Mouse (Mus musculus): ENCODE data around the gene Tssk6.

The Tssk6 gene

DNA sequence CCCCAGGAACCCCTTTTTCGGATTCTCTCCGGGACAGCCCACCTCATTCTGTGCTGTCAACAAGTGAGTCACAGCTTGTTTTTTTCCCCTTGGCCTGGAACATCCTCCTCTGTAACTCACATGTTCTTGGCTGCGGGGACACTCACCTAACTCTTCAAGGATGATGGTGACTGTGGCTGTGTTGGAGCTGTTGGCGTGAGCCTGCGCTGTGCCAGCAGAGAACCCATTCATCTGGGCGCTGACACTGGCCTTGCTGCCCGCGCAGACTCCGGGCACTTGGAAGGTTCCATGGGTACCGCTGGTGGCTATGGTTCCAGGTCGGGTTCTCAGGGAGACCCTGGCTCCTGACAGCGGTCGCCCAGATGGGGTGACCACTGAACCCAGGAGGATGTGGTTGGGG, 17.8 kb upstream of the Tssk6 start:
- DNase-seq (ENCODE audit: low read depth, low spot score) = no peak

DNA sequence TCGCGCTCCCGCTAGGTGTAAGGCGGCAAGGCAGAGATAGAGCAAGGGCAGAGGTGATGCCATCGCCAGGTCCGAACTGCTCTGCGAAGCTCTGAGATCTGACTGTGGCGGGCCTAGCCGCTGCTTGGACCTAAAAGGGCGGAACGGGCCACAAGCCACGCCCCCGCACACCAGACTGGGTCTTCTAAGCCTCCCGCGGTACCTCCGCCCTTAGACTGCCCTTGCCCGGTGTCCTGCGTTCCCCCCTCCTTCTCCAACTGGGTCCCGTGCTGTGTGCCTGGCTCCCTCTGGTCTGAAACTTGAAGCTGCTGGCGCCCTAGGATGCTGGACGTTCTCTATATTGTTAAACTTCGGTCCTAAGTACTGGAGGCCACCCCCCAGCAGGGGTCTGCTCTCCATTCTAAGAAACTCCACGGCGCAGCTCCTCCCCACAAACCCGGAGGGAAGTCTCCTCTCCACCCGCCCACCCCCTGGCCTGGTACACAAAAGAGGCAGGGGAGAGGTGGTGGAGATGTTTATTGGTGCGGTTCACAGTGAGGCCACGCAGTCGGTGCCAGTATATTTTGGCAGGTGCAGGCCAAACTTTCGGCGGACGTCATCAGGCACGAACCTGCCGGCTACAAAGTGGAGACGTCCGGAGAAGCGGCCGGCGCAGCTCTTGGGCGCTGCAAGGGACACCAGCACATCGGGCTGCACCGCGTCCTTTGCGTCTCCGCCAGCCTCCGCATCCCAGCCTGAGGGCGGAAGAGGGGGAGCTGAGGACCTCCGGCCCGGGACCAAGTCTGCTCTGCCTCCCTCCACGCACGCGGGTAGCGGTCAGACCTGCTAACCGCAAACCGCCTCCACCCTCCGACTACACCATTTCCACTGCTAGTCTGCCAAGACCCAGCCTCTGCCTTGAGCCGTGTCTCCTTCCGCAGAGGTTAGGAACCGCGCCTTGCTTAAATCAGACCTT, 14.4 kb upstream of the Tssk6 start, which contains the start of gene Cilp2:
TSS of gene Cilp2 (minus strand) at position 399 of the 955 bp plus-strand sequence.
- DNase-seq (ENCODE audit: low read depth, low spot score) = no peak

DNA sequence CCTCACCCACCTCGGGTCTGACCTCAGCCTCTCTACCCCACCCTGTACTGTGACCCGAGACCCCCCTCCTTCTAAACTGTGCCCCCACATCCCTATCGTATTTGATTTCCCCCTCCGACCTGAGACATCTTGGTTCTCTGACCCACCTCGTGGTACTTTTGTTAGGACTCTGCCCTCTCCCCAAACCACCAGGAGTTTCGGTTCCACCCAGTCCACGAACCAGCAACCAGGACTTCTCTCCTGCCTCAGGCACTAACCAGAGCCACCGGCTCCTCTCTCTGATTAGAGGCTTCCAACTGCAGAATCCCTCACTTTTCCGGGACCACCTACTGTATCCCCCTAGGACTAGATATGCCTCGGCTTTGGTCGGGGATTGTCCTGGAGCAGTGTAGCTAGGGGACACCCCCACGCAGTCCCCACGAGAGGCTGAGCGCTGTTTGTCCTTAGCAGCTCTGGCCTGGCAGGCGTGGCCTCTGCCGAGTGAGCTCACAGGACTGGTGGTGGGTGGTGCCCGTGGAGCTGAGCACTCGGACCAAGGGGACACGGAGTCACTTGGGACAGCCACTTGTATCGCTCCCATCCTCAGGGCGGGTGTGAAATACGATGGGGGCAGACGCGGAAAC, 13.6 kb upstream of the Tssk6 start:
- DNase-seq (ENCODE audit: low read depth, low spot score) = no peak

DNA sequence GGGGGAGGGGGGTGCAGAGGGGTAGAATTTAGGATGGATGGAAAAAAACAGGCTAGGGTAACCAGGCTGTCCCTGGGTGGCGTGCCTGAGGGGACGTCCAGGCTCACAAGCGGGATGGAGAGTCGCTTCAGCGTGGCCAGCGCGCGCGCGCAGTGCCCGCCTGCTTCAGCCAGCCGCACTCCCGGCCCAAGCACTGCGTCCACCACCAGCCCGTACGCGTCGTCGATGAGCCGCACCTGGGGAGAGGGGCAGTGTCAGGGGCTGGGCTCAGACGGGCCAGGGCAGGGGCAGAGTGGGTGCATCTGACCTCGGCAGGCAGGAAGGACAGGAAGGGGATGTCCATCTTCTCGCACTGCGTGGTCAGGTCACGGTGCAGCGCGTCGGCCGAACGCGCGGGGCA, 13.1 kb upstream of the Tssk6 start:
- DNase-seq (ENCODE audit: low read depth, low spot score) = no peak

DNA sequence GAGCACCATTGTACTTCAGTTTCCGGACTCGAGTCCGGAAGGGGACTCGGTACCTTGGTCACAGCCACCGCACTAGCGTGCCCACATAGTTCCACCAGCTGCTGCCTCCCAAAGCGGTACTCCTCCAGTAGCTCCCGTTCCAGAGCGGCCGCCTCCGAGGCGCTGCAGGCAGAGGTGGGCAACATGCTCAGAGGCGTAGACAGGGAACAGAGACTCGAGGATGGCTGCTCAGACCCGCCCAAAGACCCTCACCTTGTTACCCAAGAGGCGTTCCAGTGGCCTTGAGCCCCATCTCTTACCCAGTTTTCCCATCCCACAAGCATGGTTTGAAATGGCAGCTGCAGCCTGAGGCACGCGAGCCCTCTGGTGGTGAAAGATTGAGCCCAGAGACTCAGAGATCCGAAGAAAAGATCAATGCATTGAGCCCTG, 11.2 kb upstream of the Tssk6 start:
- no peak for DNase-seq (ENCODE audit: low read depth, low spot score)

DNA sequence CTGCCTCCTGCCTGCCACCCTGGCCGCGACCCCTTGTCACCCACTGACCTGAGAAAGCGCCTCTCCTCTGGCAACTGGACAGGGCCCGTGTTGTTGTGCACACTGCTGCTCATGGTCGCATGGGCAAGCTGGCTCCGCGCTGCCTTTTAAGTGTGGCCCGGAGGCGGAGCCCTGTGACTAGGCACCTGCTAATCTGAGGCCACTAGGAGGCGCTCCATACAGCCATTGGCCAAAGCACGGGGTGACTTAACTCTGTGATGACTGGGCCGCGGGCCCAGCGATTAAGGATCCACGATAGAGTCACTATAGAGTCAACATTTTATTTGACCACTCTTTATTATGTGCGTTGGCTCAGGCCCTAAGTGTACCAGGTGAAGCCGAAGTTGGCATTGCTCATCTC, 8.1 kb upstream of the Tssk6 start:
- peak; percentile 42 for DNase-seq (ENCODE audit: low read depth, low spot score)

DNA sequence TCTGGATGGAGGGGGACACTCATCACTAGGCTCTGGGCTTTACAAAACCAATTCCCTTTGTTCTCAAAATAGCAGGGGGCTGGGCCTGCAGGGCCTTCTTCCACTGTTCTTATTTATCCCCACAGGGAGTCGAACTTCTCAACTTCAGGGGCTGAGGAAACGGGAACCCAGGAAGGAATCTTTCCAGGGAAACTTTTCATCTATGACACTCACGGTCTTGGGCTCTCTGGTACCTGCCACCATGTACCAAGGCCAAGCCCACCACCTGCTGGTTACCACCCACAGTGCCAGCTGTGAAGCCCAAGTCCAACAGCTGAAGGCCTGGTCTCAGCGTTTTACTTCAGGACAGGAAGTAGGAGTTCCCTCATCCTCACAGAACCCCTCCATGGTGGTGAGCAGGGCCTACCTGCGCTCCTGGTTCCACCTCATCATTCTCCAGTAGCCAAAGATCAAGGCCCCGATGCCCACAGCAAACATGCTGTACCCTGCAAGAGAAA, 7.1 kb upstream of the Tssk6 start:
- no peak for DNase-seq (ENCODE audit: low read depth, low spot score)

DNA sequence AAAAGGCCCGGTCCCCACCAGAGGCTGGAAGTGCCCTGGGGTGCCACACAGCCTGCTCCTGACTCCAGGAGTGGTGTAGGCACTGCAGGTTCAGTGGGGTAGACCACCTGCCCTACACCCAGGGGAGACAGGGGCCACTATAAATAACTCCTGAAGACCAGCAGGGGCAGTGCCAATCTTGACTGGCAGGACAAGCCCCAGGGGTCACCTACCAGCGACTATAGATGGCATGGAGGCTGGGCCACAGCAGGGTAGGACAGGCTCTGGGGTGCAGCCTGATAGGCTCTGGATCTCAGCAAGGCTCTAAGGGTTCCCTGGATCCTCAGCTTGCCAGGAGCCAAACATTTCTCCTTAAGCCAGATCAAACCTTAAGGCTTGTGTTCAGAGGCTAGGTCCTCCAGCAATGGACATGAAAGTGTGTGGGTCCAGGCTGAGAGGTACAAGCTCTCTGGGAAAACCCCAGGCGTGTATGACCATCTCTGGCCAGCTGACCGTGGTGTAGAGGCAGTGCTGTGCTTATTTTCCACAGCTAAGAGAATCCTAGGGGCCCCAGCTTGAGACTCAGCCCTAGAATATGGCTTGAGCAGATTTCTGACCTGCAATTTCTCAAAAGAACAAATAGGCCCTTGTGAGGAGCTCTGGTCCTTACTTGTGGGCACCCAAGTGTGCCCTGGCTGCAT, 6.1 kb upstream of the Tssk6 start:
- no peak for DNase-seq (ENCODE audit: low read depth, low spot score)

DNA sequence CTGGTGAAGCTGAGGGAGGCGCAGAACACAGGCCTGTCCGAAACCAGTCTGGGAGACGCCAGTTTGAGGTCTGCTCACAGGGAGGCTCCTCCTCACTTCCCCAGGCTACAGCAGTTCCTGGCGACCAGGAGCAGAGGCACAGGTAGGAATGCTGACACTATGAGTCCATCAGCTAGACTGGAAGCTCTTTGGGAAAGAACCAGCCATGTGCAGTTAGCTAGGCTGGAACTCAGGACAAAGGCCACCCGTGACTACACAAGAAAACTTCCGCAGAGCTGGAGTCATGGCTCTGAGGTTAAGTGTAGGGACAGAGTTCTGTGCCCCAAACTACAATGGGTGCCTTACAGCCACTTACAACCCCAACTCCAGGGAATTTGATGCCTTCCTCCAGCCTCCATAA, 4.1 kb upstream of the Tssk6 start:
- DNase-seq (ENCODE audit: low read depth, low spot score) = no peak

DNA sequence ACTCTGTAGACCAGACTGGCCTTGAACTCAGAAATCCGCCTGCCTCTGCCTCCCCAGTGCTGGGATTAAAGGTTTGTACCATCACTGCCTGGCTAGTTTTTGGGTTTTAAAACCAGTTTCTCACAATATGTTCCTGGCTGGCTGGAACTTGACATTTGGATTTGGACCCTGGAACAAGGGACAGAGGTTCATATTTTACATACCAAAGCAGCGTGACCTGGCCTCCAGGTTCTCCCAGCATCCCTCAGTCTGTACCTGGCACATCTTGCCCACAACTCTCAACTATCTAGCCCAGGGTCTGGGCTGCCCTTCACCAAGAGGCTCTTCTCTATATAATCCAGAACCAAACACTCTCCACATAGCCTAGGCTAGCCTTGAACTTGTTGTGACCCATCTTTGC, 2.1 kb upstream of the Tssk6 start:
- no peak for DNase-seq (ENCODE audit: low read depth, low spot score)

DNA sequence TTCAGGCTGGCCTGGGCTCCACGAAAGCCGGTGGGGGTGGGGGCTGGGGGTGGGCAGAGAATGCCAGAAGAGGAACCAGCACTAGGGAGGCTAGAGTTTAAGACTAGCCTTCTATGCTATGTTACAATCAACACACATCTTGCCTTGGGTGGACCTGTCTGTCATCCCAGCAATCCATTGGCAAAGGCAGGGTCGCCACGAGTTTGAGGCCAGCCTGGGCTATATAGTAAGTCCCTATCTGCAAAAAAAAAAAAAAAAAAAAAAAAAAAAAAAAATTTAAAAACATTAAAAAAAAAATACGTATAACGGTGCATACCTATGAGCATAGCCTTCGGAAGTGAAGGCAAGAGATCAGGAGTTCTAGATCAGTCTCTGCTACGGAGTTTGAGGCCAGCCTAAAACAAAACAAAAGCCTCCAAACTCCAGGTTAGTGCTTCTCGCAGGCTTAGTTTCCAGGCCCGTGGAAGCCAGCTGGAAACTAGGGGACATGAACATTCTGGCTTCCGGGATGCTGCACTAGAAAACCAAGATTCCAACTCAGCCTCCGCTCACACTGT, 1.0 kb upstream of the Tssk6 start:
- DNase-seq (ENCODE audit: low read depth, low spot score) = no peak

DNA sequence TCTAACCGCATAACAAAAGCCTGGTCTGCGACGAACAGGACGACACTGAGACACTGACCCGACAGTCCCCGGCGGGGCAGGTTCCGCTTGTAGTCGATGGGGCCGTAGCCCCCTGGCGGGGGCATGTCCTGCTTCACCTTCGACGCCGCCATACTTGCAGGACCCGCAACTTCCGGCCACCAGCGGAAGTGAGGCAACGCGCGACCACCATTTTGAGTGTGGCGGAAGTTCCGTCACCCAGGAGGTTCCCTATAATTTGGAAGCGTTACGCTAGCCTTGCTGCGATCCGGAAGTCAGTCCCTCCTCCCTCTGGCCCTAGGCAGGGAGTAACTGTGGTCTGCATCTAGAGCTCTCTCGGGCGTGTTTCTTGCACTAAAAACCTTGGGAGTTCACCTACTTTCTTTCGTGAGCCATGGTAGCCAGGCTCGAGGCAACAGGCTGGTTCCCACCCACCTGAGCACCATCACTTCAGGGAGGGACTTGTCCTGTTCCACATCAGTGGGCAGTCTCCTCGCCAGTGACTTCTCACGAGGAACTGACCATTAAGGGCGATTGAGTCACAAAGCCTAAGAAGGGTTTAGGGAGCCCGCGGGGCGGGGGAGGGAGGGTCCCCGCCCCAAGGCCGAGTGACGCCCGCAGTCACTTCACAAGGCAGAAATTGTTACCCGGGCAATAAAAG, 361 bp upstream of the Tssk6 start:
- DNase-seq (ENCODE audit: low read depth, low spot score) = peak; percentile 97

DNA sequence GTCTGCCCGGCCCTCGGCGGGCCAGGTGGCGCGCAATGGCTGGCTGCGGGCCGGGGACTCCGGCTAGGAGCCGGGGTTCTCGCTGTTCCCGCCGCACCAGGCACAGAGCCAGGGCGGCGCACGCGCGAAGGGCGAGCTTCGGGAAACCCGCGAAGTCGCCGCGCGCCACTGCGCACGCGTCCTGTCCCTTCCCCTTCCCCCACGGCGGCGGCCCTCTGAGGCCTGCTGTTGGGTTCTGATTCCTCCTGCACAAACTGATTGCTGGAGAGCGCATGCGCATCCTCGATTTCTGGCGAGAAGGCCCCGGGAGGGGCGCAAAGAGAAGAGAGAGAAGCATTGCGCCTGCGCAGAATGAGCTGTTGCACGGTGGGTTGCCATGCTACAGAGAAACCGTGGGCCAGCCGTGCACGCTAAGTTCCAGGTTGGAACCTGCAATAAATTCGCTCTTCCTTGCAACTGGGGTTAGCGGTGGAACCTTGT, 1.1 kb downstream of the Tssk6 start:
- DNase-seq (ENCODE audit: low read depth, low spot score) = peak; percentile 100

DNA sequence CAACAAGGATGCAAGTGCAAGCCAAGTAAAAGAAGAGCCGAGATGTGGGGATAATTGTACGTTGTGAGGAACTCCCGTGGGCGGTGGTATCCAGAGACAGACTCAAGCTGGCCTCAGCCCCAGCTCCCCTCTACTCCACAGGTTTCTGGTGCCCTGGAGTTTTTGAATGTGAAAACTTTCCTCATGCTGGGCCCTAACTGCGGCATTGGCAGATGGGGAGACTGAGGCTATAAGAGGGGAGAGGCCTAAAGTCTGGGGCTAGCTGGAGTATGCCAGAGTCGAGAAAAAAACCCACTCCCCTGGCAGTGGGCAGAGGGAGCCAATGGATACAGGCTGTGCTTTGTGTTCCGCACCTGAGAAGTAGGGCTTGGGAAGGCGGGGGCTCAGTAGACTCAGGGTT, 2.1 kb downstream of the Tssk6 start:
- DNase-seq (ENCODE audit: low read depth, low spot score) = no peak

DNA sequence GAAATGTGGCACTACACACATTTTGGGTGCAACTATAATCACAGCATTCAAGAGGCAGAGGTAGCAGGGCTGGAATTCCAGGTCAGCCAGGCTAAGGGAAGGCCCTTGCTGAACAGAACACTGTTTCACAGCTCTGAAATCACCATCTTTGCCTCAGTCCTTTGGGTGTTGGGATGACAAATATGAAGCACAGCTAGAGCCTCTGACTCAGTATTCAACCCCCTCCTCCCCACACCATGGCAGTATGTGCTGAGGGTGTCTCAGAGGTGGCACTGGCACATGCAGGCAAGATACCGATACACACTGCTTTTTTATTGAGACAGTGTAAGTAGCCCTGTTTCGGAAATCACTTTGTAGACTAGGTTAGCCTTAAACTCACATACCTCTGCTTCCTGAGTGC, 4.3 kb downstream of the Tssk6 start:
- DNase-seq (ENCODE audit: low read depth, low spot score) = no peak

DNA sequence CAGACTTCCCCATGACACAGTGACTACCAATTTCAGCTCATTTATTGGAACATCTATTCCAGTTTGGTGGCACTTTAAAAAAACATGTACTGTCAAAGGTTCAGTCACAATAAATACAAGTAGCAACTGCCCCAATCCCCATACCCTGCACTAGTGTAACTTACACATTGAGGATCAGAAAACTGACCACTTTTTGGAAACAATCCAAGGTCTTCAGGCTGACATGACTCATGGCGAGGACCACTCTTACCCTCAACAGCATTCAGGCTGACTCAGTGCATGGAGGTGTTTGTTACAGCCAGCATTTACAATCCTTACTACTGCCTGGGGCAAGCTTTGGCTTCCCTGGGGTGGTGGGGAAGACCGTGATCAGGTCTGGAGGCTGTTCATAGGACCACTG, 5.1 kb downstream of the Tssk6 start:
- DNase-seq (ENCODE audit: low read depth, low spot score) = no peak

DNA sequence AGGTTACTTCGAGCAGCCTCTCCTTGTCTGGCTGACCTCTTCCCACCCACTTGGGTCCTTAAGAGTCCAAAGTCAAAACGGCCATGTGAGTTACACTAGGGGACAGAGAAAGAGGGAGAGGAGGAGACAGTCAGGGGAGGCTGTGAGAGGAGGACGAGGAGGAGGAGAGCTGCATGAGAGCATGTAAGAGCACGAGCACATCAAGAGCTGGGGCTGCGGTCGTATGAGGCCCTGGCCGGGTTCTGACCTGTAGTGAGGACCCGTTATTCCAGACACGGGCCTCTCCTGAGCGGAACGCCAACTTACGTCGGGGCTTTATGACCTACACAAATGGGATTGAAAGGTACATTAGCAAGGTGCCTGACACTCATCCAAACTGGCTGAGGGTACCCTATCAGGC, 9.9 kb downstream of the Tssk6 start:
- DNase-seq (ENCODE audit: low read depth, low spot score) = no peak

DNA sequence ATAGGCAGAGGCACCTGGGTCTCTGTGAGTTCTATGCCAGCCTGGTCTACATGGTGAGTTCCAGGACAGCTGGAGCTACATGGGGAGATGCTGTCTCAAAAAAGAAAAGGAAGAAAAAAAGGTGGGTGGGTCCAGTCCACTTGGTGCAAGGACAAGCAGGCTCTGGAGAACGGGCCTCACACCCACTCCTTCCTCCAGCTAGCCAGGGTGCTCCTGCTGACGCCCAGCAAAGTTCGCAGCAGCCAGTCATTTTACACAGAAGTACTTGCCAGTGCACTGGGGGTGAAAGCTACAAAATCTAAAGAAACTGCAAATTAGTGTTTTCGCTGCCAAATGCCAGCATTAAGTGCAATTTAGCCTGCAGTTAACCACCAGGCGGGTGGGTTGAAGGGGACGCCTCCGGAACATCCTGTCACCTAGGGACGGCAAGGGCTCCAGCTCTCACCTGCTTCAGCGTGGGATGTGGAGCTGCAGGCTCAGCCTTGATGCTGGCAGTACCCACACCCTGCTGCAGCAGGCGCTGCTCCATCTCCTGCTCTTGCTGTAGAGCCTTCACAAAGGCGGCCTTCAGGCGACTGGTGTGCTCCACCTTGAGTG, 10.6 kb downstream of the Tssk6 start:
- DNase-seq (ENCODE audit: low read depth, low spot score) = no peak

DNA sequence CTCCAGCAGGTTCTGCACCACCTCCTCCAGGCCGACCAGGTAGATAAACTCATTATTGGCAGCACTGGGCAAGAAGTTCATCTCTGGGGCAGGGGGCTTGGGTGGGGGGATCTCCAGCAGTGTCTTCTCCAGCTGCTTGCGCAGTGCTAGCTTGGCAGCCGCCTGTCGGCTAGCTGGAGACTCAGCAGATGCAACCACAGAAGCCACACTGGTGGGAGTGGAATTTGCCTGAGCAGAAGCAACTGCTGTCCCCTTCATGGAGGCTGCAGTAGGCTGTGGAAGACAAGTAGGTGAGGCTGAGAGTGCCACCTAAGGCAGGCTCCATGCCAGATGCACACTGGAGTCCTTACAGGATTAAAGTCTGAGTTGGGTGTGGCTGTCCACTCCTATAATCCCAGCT, 12.5 kb downstream of the Tssk6 start:
- no peak for DNase-seq (ENCODE audit: low read depth, low spot score)

DNA sequence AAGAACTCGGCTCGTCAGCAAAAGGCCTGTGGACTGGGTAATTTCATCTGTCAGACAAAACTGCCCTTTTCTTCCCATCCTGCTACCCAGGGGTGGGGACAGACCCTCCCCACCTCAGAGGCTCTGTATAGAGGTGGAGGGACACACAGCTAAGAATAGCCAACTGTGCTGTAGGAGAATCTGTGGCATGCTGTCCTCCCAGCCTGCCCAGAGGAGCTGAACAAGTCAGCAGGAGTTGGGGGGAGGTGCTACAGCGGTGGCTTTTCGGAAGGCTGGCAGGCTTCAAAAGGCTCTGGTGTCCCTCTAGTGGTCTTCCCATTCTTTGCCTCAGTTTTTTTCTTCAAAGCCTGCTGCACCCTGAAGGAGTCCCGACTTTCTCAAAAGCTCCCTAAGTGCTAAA, 13.8 kb downstream of the Tssk6 start:
- no peak for DNase-seq (ENCODE audit: low read depth, low spot score)

DNA sequence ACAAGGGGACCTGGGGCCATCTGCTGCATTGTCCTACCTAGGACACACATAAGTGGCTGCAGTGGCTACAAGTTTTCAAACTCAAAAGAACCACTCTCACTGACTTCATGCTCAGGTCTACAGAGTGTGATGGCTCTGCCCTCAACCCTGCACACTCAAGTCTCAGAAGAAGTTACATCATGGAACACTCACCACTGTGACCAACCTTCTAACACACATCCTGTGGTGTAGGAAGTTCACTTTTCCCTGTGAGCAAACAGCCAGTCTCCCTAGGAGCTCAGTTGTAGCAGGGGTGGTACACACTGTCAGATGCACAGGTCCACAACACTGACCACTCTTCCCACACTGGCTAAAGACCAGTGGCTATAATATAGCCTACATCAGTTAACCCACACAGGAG, 16.5 kb downstream of the Tssk6 start:
- no peak for DNase-seq (ENCODE audit: low read depth, low spot score)

Data from embryo, embryonic 11.5 days (tissue).